Mouse (Mus musculus): ENCODE results near the gene Catsper4.
A peak's percentile ranks its signal among the peaks of the same experiment; 100 is the strongest.

The Catsper4 gene

GRCm38 (mm10) chr4:134250116-134250929 is 23.1 kb upstream of the Catsper4 start:
- no peak for DNase-seq

- DNase-seq = no peak
Measured at GRCm38 (mm10) chr4:134249651-134250050, 22.5 kb upstream of the Catsper4 start.

- no peak for DNase-seq
Measured at GRCm38 (mm10) chr4:134246719-134247258, 19.6 kb upstream of the Catsper4 start, which contains the start of gene Gm30191. Gene Gm30191 (plus strand): TSS chr4:134246935.

- no peak for DNase-seq
Measured at GRCm38 (mm10) chr4:134246256-134246655, 19.1 kb upstream of the Catsper4 start.

GRCm38 (mm10) chr4:134245148-134245843 is 18.1 kb upstream of the Catsper4 start, which contains the start of gene Zfp593:
Gene Zfp593 (minus strand): TSS chr4:134245592.
- DNase-seq = peak; percentile 91

- no peak for DNase-seq
Measured at GRCm38 (mm10) chr4:134243516-134244250, 16.5 kb upstream of the Catsper4 start, which contains the start of gene E130218I03Rik. Gene E130218I03Rik (plus strand): TSS chr4:134243662.

GRCm38 (mm10) chr4:134238686-134239085 is 11.5 kb upstream of the Catsper4 start:
- no peak for DNase-seq

GRCm38 (mm10) chr4:134238279-134238651 is 11.1 kb upstream of the Catsper4 start, which contains the start of gene Cnksr1:
Gene Cnksr1 (minus strand): TSS chr4:134238399.
- DNase-seq = peak; percentile 73

- no peak for DNase-seq
Measured at GRCm38 (mm10) chr4:134237582-134238278, 10.5 kb upstream of the Catsper4 start.

GRCm38 (mm10) chr4:134234876-134235275 is 7.7 kb upstream of the Catsper4 start:
- DNase-seq = no peak

- DNase-seq = no peak
Measured at GRCm38 (mm10) chr4:134230431-134230830, 3.2 kb upstream of the Catsper4 start.

GRCm38 (mm10) chr4:134222793-134223600 is 4.2 kb downstream of the Catsper4 start:
- DNase-seq = no peak

GRCm38 (mm10) chr4:134206488-134207053 is 20.6 kb downstream of the Catsper4 start:
- DNase-seq = no peak

GRCm38 (mm10) chr4:134203340-134203896 is 23.8 kb downstream of the Catsper4 start:
- no peak for DNase-seq

- DNase-seq = no peak
Measured at GRCm38 (mm10) chr4:134202904-134203303, 24.3 kb downstream of the Catsper4 start, which contains the start of gene Gm7534. Gene Gm7534 (minus strand): TSS chr4:134203004.

- DNase-seq = no peak
Measured at GRCm38 (mm10) chr4:134199371-134199770, 27.8 kb downstream of the Catsper4 start.

- DNase-seq = no peak
Measured at GRCm38 (mm10) chr4:134186268-134186667, 40.9 kb downstream of the Catsper4 start.

GRCm38 (mm10) chr4:134185569-134185968 is 41.6 kb downstream of the Catsper4 start:
- no peak for DNase-seq

GRCm38 (mm10) chr4:134183711-134184110 is 43.5 kb downstream of the Catsper4 start:
- DNase-seq = no peak

- DNase-seq = no peak
Measured at GRCm38 (mm10) chr4:134181825-134182224, 45.4 kb downstream of the Catsper4 start.
